Mouse (Mus musculus) forebrain, embryonic 11.5 days (tissue): ENCODE results near the gene Cds1. TPM values are rescaled to one million over a fixed set of nuclear protein-coding genes. Genes with fewer than 3 reads are reported as not detected.

ENCODE experiments used
- ATAC-seq: fragments of 200-750 bp; cut with Nextera tagmentation; replicated peaks from 2 replicates; pipeline ENCODE4 v1.8.0; 2017; ENCODE audit warnings: moderate TSS enrichment; ENCODE audit not compliant: low FRiP score
- DNase-seq: peaks from one replicate; pipeline ENCODE4 v3.0.0-alpha.2; 2017; ENCODE audit warnings: low spot score
- H3K27ac ChIP-seq: fragments of 300-500 bp; sonication (generic); 2 replicates; pipeline ENCODE4 v1.5.1; 2014; ENCODE audit warnings: low read depth, low read length
- H3K27me3 ChIP-seq: fragments of 300-500 bp; sonication (generic); 2 replicates; pipeline ENCODE4 v1.6.1; 2014; ENCODE audit warnings: mild to moderate bottlenecking, low read length, mixed read lengths; ENCODE audit not compliant: control insufficient read depth, insufficient read depth
- H3K36me3 ChIP-seq: fragments of 300-500 bp; sonication (generic); 2 replicates; pipeline ENCODE4 v1.6.1; 2014; ENCODE audit warnings: mild to moderate bottlenecking, low read length, moderate library complexity, mixed read lengths; ENCODE audit not compliant: control insufficient read depth, insufficient read depth
- H3K4me1 ChIP-seq: fragments of 300-500 bp; sonication (generic); replicated peaks from 2 replicates; pipeline ENCODE4 v1.6.1; 2014; ENCODE audit warnings: low read length, mixed read lengths; ENCODE audit not compliant: control insufficient read depth, insufficient read depth
- H3K4me2 ChIP-seq: fragments of 300-500 bp; sonication (generic); 2 replicates; pipeline ENCODE4 v1.6.1; 2014; ENCODE audit warnings: low read depth, mild to moderate bottlenecking, low read length, moderate library complexity, mixed read lengths; ENCODE audit not compliant: severe bottlenecking
- H3K4me3 ChIP-seq: fragments of 300-500 bp; sonication (generic); 2 replicates; pipeline ENCODE4 v1.5.1; 2014; ENCODE audit warnings: low read depth, low read length
- H3K9ac ChIP-seq: fragments of 300-500 bp; sonication (generic); 2 replicates; pipeline ENCODE4 v1.6.1; 2014; ENCODE audit warnings: low read length
- H3K9me3 ChIP-seq: fragments of 300-500 bp; sonication (generic); 2 replicates; pipeline ENCODE4 v1.6.1; 2016; ENCODE audit warnings: low read length, mixed read lengths; ENCODE audit not compliant: control insufficient read depth
- WGBS: fragments of 180-500 bp; shearing (Covaris S2); extraction: QIAGEN DNeasy Blood & Tissue Kit; methylation state at CpG from one replicate; pipeline ENCODE4 v1.1.7; 2014; 5-methylcytosine and 5-hydroxymethylcytosine counted together
- polyA plus RNA-seq: library from polyadenylated mRNA; unstranded; fragments of >200 nt; fragmentation: Nextera tagmentation; extraction: Ambion mirVana; gene quantifications from 2 replicates; pipeline ENCODE4 v1.2.1, GENCODE M21; 2014

Gene Cds1
- polyA plus RNA-seq, 1 experiment from 2014 or later: 0.67 TPM

- Histone ChIP-seq H3K9me3 (no peaks in the 10 kb centered on the region), H3K4me2 (no peak overlapping the region), H3K4me1 (no peaks in the 10 kb centered on the region), H3K27ac (no peak overlapping the region), H3K9ac (no peak overlapping the region), H3K36me3 (no peaks in the 10 kb centered on the region), H3K27me3 (no peaks in the 10 kb centered on the region), H3K4me3 (no peak overlapping the region)
- 89% methylated on average over 6 of the region's 6 CpGs for WGBS
- ATAC-seq (no peak), DNase-seq (no peak)
These were observed 46.6 kb downstream of the Cds1 start for GRCm38 (mm10) chr5:101811296-101812169.

GRCm38 (mm10) chr5:101816822-101817221 lies 51.9 kb downstream of the Cds1 start:
- 67% methylated on average over 7 of the region's 7 CpGs for WGBS
- no peak overlapping the region for H3K4me2 ChIP-seq
- H3K9me3 ChIP-seq: no peaks in the 10 kb centered on the region
- no peak overlapping the region for H3K9ac ChIP-seq
- no peaks in the 10 kb centered on the region for H3K4me1 ChIP-seq
- no peaks in the 10 kb centered on the region for H3K27me3 ChIP-seq
- DNase-seq (no peak), ATAC-seq (no peak)
- no peak overlapping the region for H3K4me3 ChIP-seq
- no peak overlapping the region for H3K27ac ChIP-seq
- no peaks in the 10 kb centered on the region for H3K36me3 ChIP-seq

DNA sequence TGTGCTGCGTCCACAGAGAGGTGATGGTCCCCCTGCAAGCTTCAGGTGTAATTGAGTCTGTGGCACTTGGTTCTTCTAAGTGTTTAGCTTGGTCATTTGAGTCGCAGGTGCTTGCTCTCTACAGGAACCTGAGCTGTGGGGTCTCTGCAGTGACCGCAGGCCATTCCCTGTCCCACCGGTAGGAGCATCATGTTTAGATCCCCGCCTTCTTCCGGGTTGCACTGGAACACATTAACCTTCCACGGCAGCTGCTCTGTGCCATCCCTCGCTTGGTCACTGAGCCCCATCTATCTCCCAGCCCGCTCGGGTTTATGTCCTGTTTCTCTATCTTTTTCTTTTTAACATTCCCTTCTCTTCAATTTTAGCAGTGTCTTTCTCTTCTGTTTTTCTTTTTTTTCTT lies 54.3 kb downstream of the Cds1 start:
- Histone ChIP-seq H3K4me3 (no peak overlapping the region), H3K27ac (no peak overlapping the region), H3K4me1 (no peaks in the 10 kb centered on the region), H3K4me2 (no peak overlapping the region), H3K36me3 (no peaks in the 10 kb centered on the region), H3K9ac (no peak overlapping the region), H3K9me3 (no peaks in the 10 kb centered on the region), H3K27me3 (no peaks in the 10 kb centered on the region)
- 53% methylated on average over 10 of the region's 10 CpGs for WGBS
- ATAC-seq (no peak), DNase-seq (no peak)

DNA sequence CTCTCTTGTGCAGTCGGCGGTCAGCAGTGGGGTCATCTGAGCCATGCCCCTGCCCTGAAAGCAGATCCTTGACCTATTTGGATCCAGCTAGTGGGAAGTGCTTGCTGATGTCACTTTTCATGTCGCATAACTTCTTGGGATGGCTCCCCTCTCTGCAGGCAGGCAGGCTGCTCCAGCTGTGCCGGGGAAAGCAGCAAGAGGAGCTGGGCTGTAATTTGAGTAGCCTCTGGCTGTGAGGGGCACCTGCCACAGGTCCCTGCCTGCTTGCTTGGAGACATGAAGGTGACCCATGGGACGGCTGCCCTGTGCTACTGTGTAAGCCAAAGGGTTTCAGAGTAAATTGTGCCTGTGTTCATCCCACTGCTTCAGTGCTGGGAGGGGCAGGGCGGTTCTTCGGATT lies 54.9 kb downstream of the Cds1 start:
- Histone ChIP-seq H3K4me1 (no peaks in the 10 kb centered on the region), H3K36me3 (no peaks in the 10 kb centered on the region), H3K27ac (no peak overlapping the region), H3K4me3 (no peak overlapping the region), H3K9ac (no peak overlapping the region), H3K4me2 (no peak overlapping the region), H3K27me3 (no peaks in the 10 kb centered on the region), H3K9me3 (no peaks in the 10 kb centered on the region)
- ATAC-seq (no peak), DNase-seq (no peak)
- 14% methylated on average over 7 of the region's 7 CpGs for WGBS

GRCm38 (mm10) chr5:101821052-101821451 lies 56.1 kb downstream of the Cds1 start:
- Histone ChIP-seq H3K9me3 (no peaks in the 10 kb centered on the region), H3K27me3 (no peaks in the 10 kb centered on the region; the same call in 1 of the 2 replicates), H3K27ac (no peak overlapping the region), H3K9ac (no peak overlapping the region), H3K36me3 (no peaks in the 10 kb centered on the region), H3K4me3 (no peak overlapping the region), H3K4me2 (no peak overlapping the region), H3K4me1 (peaks cover 4% of the 10 kb centered on the region; the same call in 1 of the 2 replicates)
- no peak for DNase-seq
- no peak for ATAC-seq
- 69% methylated on average over 8 of the region's 8 CpGs for WGBS

DNA sequence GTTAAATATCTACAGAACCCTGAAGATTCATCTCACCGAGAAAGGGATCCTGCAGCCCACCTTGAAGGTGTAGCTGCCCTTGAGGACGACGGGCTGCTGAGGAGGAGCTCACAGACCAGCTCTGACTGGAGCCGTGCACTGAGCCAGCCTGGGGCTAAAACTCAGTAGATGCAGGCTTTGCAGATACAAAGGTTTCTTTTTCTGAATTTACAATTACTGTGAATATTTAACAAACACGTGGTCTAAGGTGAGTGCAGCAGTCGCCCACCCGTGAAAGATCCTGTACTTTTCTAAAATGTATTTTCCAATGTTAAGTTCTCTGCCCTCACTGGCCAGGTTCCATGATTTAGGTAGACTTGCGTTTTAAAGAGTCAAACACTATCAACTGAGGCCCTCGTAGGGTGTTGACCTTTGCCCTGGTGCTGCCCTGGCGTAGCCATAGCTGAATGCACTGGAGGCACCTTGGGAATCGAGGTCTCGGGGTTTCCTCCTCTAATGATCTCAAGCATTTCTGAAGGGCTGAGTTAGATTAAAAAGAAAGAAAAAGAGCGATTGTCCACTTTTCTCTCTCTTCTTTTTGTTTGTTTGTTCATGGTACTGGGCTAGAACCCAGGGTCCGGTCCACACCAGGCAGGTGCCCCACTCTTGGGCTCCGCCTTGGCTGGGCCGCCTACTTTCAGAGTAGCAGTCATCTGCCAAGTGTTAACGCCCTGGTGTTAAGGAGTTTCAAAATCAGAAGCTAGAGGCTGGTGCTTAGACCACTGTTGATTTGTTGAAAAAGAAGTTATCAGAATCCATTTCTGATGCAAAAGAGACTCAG lies 56.8 kb downstream of the Cds1 start:
- H3K4me2 ChIP-seq: no peak overlapping the region
- no peak overlapping the region for H3K4me3 ChIP-seq
- H3K27me3 ChIP-seq: no peaks in the 10 kb centered on the region; the same call in 1 of the 2 replicates
- peaks cover 6% of the 10 kb centered on the region; the same call in 1 of the 2 replicates for H3K4me1 ChIP-seq
- H3K36me3 ChIP-seq: no peaks in the 10 kb centered on the region
- WGBS: 61% methylated on average over 17 of the region's 17 CpGs
- H3K9me3 ChIP-seq: no peaks in the 10 kb centered on the region
- no peak overlapping the region for H3K27ac ChIP-seq
- no peak for ATAC-seq
- H3K9ac ChIP-seq: no peak overlapping the region
- DNase-seq: no peak

GRCm38 (mm10) chr5:101822311-101822670 lies 57.4 kb downstream of the Cds1 start:
- Histone ChIP-seq H3K36me3 (no peaks in the 10 kb centered on the region), H3K27ac (no peak overlapping the region), H3K4me1 (peaks cover 8% of the 10 kb centered on the region; the same call in 1 of the 2 replicates), H3K27me3 (no peaks in the 10 kb centered on the region; the same call in 1 of the 2 replicates), H3K9ac (no peak overlapping the region), H3K4me3 (no peak overlapping the region), H3K9me3 (no peaks in the 10 kb centered on the region), H3K4me2 (no peak overlapping the region)
- 52% methylated on average over 6 of the region's 6 CpGs for WGBS
- ATAC-seq (no peak), DNase-seq (no peak)

GRCm38 (mm10) chr5:101825111-101825911 lies 60.4 kb downstream of the Cds1 start:
- H3K36me3 ChIP-seq: no peaks in the 10 kb centered on the region
- no peak overlapping the region for H3K4me3 ChIP-seq
- peaks cover 8% of the 10 kb centered on the region; the same call in 1 of the 2 replicates for H3K4me1 ChIP-seq
- H3K4me2 ChIP-seq: peak overlapping the region; percentile 29; the same call in 1 of the 2 replicates
- ATAC-seq (peak; percentile 21; the same call in 1 of the 2 replicates), DNase-seq (peak; percentile 62)
- H3K27me3 ChIP-seq: no peaks in the 10 kb centered on the region; the same call in 1 of the 2 replicates
- H3K27ac ChIP-seq: no peak overlapping the region
- no peaks in the 10 kb centered on the region for H3K9me3 ChIP-seq
- 16% methylated on average over 13 of the region's 13 CpGs for WGBS
- H3K9ac ChIP-seq: no peak overlapping the region
